Mouse (Mus musculus) forebrain, postnatal 0 days (tissue): ENCODE results near the gene Fetub. TPM values are rescaled to one million over a fixed set of nuclear protein-coding genes. Genes with fewer than 3 reads are reported as not detected.

ENCODE experiments used
- ATAC-seq: fragments of 200-750 bp; cut with Nextera tagmentation; 2 replicates; pipeline ENCODE4 v1.8.0; 2017; ENCODE audit warnings: mild to moderate bottlenecking, moderate library complexity
- DNase-seq: peaks from one replicate; pipeline ENCODE4 v3.0.0-alpha.2; 2015
- H3K27ac ChIP-seq: fragments of 300-500 bp; sonication (generic); 2 replicates; pipeline ENCODE4 v1.5.1; 2014; ENCODE audit warnings: low read depth, mild to moderate bottlenecking, antibody characterized with exemption, low read length, moderate library complexity, mixed read lengths
- H3K27me3 ChIP-seq: fragments of 300-500 bp; sonication (generic); 2 replicates; pipeline ENCODE4 v1.6.1; 2014; ENCODE audit warnings: mild to moderate bottlenecking, low read length, mixed read lengths; ENCODE audit not compliant: insufficient read depth
- H3K36me3 ChIP-seq: fragments of 300-500 bp; sonication (generic); 2 replicates; pipeline ENCODE4 v1.6.1; 2014; ENCODE audit warnings: mild to moderate bottlenecking, moderate library complexity; ENCODE audit not compliant: insufficient read depth
- H3K4me1 ChIP-seq: fragments of 300-500 bp; sonication (generic); 2 replicates; pipeline ENCODE4 v1.6.1; 2014; ENCODE audit warnings: antibody characterized with exemption; ENCODE audit not compliant: insufficient read depth
- H3K4me2 ChIP-seq: fragments of 300-500 bp; sonication (generic); 2 replicates; pipeline ENCODE4 v1.6.1; 2014; ENCODE audit warnings: low read depth, mild to moderate bottlenecking, moderate library complexity
- H3K4me3 ChIP-seq: fragments of 300-500 bp; sonication (generic); 2 replicates; pipeline ENCODE4 v1.5.1; 2014; ENCODE audit warnings: low read depth, low read length, mixed read lengths
- H3K9ac ChIP-seq: fragments of 300-500 bp; sonication (generic); 2 replicates; pipeline ENCODE4 v1.6.1; 2014; ENCODE audit warnings: mild to moderate bottlenecking
- H3K9me3 ChIP-seq: fragments of 300-500 bp; sonication (generic); 2 replicates; pipeline ENCODE4 v1.6.1; 2016; ENCODE audit warnings: low read length
- CTCF ChIP-seq: sonication (generic); IDR thresholded peaks from 2 replicates; pipeline ENCODE4 v1.5.1; 2016; ENCODE audit warnings: antibody characterized with exemption, control low read depth, low read depth
- whole genome bisulfite sequencing: fragments of 180-500 bp; shearing (Covaris S2); extraction: QIAGEN DNeasy Blood & Tissue Kit; methylation state at CpG from one replicate; pipeline ENCODE4 v1.1.7; 2014; 5-methylcytosine and 5-hydroxymethylcytosine counted together
- polyA plus RNA-seq: library from polyadenylated mRNA; unstranded; fragments of >200 nt; fragmentation: Nextera tagmentation; extraction: Ambion mirVana; gene quantifications from 2 replicates; pipeline ENCODE4 v1.2.1, GENCODE M21; 2015
- total RNA-seq: library from RNA; depleted of rRNA; stranded (reverse); fragments of >200 nt; gene quantifications from 2 replicates; pipeline ENCODE4 v1.2.3, GENCODE M21; 2014; rRNA removed

The Fetub gene
- total and polyA plus RNA-seq, 2 experiments from 2014 or later = 0.15 TPM; not detected in 1

DNA sequence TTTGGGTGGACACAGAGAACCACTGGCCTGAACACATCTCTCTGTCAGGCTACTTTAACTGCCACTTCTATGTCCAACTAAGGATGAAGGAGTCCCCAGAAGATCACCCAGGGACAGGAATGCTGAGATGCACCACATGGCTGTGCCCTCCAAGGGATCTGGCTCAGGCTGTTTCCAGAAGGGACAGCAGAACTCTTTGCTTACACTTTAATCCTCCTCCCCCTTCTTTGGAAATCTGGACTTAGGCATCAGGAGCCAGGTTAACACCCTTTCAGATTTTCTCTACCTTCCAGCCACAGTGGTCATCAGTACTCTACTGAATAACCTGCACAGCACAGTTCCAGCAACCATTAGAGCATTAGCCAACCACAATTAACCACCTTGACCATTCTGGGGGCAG lies 45.2 kb downstream of the Fetub start:
- Histone ChIP-seq H3K4me2 (no peak overlapping the region), H3K27me3 (no peaks in the 10 kb centered on the region), H3K4me1 (no peaks in the 10 kb centered on the region), H3K9ac (no peak overlapping the region), H3K27ac (no peak overlapping the region), H3K36me3 (no peaks in the 10 kb centered on the region), H3K9me3 (no peaks in the 10 kb centered on the region), H3K4me3 (no peak overlapping the region)
- TF ChIP-seq CTCF = no peak
- ATAC-seq = no peak
- no peak for DNase-seq

DNA sequence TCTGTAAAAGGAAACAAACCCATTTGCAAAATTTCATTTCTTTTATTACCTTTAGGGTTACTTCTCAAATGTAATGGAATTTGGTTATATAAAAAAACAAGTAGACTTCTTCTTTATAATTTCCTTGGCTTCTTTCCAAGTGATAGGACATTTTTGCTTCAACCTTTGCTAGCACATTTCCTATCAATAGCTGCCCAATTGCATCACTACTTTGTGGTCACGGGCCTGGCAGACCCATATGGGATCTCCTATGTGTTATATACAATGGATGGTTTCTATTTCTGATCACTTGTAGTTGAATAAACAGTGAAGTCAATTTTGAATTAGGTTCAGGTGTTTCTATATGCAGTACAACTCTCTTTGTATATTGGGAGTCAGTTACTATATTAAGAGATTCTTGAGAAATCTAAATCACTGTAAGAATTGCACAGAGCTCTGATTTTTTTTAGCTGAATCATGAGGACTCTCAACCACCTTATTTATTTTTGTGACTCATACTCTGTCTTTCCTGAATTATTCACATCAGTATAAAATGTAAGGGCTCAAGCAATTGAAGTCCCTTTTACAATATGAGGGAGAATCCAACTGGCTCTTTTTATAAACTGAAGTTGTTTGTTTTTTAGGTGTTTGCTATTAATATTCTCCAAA lies 49.4 kb downstream of the Fetub start:
- WGBS = 66% methylated on average over 1 of the region's 1 CpGs
- ATAC-seq = no peak
- Histone ChIP-seq H3K27ac (no peak overlapping the region), H3K4me1 (no peaks in the 10 kb centered on the region), H3K9me3 (no peaks in the 10 kb centered on the region), H3K27me3 (no peaks in the 10 kb centered on the region), H3K4me2 (no peak overlapping the region), H3K36me3 (no peaks in the 10 kb centered on the region), H3K4me3 (no peak overlapping the region), H3K9ac (no peak overlapping the region)
- DNase-seq = no peak
- TF ChIP-seq CTCF = no peak

Other genes starting within 250 kb of the Fetub start
- gene Crygs, start 106.8 kb upstream of the Fetub start, total RNA-seq = not detected in 2 replicates
- gene Crygs, start 106.8 kb upstream of the Fetub start, polyA plus RNA-seq = 0.16 and 0.18 TPM in 2 replicates
- 18.0 and 19.0 TPM in 2 replicates for gene Tbccd1, start 60.7 kb upstream of the Fetub start, total RNA-seq
- gene Tbccd1, start 60.7 kb upstream of the Fetub start, polyA plus RNA-seq = 13.7 and 14.9 TPM in 2 replicates
- gene Dnajb11, start 60.5 kb upstream of the Fetub start, total RNA-seq = 55.2 and 63.0 TPM in 2 replicates
- gene Dnajb11, start 60.5 kb upstream of the Fetub start, polyA plus RNA-seq = 76.7 and 86.1 TPM in 2 replicates
- gene Ahsg, start 27.1 kb upstream of the Fetub start, total RNA-seq = not detected in 2 replicates
- not detected in 2 replicates for gene Ahsg, start 27.1 kb upstream of the Fetub start, polyA plus RNA-seq
- gene Hrg, start 32.7 kb downstream of the Fetub start, total RNA-seq = not detected in 2 replicates
- not detected in 2 replicates for gene Hrg, start 32.7 kb downstream of the Fetub start, polyA plus RNA-seq
- not detected in 2 replicates for gene Kng2, start 111.1 kb downstream of the Fetub start, total RNA-seq
- not detected in 2 replicates for gene Kng2, start 111.1 kb downstream of the Fetub start, polyA plus RNA-seq
- not detected in 2 replicates for gene Kng1, start 139.5 kb downstream of the Fetub start, total RNA-seq
- gene Kng1, start 139.5 kb downstream of the Fetub start, polyA plus RNA-seq = not detected in 2 replicates
- 948 and 1,017 TPM in 2 replicates for gene Eif4a2, start 189.1 kb downstream of the Fetub start, total RNA-seq
- 311 and 313 TPM in 2 replicates for gene Eif4a2, start 189.1 kb downstream of the Fetub start, polyA plus RNA-seq
- gene Rfc4, start 209.4 kb downstream of the Fetub start, total RNA-seq = 19.3 and 20.4 TPM in 2 replicates
- 32.0 and 42.1 TPM in 2 replicates for gene Rfc4, start 209.4 kb downstream of the Fetub start, polyA plus RNA-seq
- gene Adipoq, start 228.2 kb downstream of the Fetub start, total RNA-seq = 0.46 and 0.52 TPM in 2 replicates
- not detected in 2 replicates for gene Adipoq, start 228.2 kb downstream of the Fetub start, polyA plus RNA-seq